Mouse (Mus musculus) c-Kit-negative CD71-positive TER-119-positive erythroid progenitor cells, embryonic 14.5 days (primary cell): ENCODE measurements around the gene Mvb12a.
"Not testable (repeated sequence)": the region's sequence is repeated elsewhere in the genome, so short reads cannot be mapped to it uniquely, and the experiment has no call there.

Experiments
- DNase-seq: peaks from one replicate; pipeline ENCODE4 v3.0.0-alpha.2; 2013; ENCODE audit warnings: low read depth, low spot score

The Mvb12a gene

DNA sequence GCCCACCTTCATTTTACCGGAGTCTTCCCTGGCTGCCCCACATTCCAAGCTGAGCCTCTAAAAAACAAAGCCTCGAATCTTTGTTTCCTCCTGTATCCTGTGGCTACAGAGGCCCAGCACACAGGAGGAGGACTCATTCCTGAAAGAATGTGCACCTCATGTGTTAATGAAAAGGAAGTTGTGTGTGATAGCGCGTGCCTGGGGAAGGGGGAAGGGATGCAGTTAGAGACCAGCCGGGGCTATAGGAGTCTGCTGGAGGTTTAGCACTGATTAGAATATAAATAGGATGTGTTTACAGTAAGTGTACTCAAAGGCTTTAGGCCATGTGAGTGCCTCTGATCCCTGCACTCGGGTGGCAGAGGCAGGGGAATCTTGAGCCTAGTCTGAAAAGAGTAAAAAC lies 16.4 kb upstream of the Mvb12a start:
- no peak for DNase-seq

DNA sequence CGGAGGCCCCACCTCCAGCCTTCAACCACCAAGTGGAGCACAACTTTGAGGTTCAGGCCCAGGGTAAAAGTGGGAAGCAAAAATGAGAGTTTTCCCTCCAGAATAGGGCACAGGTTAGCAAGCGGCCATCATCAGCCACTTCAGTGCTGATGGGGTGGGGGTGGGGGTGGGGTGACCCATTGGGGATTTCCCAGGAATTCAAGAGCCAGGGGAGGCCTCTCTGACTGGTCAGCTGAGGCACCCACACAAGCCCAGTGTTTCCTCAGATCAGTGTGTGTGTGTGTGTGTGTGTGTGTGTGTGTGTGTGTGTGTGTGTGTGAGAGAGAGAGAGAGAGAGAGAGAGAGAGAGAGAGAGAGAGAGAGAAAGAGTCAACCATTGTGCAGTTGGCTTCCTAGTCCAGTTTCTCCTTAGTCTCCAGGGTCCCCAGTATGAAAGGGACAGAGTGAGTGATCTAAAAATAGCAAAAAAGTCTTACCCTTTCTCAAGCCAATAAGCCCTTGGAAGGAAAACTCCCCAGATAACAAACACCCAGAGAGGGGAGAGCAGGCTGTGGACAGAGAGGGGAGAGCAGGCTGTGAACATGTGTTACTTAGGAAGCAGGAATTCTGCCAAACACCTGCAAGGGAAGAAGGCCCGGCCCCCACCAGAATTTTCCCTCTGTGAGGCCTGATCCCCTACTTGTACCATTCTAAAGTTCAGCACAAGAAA lies 15.4 kb upstream of the Mvb12a start:
- no peak for DNase-seq

DNA sequence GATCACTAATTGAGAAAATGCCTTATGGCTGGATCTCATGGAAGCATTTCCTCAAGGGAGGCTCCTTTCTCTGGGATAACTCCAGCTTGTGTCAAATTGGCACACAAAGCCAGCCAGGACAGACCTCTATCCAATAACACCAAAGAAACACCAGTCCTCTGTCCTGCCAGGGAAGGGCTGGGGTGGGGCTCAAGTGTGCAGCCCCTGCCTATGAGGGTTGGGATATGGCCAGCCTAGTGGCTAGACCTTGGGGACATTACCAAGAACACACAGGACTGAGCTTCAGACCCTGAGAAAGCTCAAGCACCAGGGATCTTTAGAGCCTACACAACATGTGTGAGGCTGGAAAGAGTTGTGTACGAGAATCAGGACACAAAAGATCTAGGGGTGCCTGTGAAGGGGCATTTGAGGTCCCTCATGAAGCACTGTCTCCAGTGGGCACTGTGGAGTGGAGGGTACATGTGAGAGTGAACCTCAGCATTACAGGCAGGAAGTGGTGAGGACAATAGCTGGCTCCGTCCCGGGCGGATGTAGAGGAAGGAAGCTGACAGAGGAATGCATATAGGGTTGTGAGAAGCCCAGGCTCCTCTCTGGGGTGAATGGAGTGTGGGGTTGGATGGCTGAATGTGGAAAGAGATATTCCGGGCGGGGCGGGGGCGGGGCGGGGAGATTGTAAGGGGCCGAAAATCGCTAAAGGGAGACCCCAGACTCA lies 14.2 kb upstream of the Mvb12a start:
- no peak for DNase-seq

DNA sequence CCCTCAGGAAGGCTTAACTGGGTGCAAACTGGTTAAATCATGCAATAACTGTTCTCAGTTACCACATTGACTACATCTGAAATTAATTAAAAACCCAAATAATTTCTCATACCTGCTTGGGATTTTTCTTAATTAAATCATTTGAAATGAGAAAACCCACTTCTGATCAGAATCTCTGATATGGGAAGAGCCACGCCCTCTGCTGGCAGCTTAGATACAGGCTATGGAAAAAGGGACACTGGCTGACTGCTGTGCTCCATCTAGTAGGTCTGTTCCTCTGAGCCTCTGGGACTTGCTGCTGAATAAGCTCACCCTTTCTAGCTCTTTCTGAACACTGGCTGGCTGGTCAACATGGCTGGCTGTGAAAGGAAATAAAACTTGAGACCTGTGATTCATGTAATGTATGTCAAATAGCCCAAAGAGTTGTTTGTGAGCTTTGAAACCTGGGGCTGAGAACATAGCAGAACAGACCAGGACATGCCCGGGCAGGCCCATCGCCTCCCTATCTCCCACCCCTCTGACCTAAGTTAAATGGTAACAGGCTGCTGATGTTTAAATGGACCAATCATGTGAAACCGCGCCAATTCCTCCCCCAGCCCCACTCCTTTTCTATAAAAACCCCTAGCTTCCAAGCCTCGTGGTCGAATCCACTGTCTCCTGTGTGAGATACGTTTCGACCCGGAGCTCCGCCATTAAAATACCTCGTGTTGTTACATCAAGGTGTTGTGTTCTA lies 11.8 kb upstream of the Mvb12a start:
- DNase-seq, result not testable (repeated sequence)

DNA sequence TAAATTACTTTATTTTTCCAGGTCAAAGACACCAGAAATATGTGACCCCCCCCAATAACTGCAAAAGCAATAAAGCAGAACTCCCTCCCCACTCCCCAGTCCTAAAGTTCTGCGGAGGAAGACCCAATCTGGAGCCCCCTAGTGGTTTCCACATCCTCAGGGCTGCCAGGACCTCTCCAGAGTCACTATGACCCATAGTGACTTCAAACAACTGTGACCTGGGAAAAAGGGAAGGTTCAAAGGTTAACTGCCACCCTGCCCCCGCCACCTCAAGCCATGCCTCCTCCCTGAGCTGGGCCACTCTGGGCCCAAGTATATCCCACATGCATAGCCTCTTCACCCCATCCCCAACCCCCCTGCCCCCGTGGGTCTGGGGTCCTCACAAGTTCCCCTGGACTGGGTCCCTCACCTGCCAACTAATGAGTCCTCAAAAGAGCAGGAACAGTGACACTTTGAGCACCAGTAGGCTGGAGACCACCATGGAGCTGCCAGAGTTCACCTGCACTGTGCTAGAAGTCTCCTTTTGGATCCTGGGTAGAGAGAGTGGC lies 8.4 kb upstream of the Mvb12a start:
- DNase-seq, result no peak

DNA sequence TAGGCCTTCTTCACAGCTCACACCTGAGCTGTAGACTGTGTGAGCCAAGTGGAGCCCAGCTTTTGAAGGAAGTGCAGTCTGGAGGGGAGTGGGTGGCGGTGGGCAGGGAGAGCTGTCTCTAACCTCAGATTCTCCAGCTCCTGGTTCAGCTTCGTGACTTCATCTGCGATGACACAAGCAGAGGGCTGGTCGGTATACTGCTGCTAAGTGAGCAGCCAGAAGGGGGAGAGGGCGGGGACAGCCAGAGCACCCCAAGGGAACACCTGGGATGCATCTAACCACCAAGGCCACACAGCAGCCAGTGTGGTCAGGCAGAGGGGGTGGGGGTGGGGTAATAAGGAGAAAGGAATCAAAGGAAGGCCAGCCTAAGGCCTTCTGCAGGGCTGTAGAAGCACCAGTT lies 7.1 kb upstream of the Mvb12a start:
- no peak for DNase-seq

DNA sequence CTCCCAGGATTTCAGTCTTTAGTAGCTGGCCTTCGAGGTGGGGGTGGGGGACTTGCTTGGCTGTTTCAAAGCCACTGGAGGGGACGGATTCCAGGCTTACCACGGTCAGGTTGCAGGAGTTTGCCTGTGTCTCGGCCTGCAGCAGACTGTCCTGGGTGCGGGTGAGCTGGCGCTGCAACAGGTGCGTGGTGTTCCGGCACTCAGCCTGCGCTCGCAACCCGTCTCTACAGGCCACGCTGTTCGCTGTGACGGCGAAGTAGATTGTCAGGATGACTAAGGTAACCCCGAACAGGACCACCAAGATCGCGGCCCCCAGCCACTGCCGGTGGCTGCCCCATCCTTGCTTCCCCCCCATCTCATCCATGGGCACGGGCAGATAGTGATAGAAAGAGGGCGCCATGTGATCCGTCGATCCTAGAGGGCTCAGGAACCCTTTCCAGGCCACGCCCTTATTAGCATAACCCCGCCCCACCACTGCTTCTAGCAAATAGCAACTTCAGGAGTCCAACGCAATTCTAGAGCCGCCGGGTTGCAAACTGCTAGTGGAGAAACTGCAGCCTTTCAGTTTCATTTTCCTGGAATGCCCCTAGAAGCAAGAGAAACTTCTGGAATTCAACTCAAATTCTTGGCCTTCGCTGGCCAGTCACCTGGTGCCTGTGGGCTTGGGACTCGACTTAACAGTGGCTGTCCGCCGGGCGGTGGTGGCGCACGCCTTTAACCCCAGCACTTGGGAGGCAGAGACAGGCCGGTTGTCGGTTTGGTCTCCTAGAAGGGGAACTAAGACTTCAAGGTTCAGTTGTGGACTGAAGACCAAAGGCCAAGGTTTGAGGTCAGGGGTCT lies 5.5 kb upstream of the Mvb12a start, which contains the start of gene Bst2:
Gene Bst2 (minus strand): TSS at position 429 of the 840 bp plus-strand sequence.
- peak; percentile 84 for DNase-seq

DNA sequence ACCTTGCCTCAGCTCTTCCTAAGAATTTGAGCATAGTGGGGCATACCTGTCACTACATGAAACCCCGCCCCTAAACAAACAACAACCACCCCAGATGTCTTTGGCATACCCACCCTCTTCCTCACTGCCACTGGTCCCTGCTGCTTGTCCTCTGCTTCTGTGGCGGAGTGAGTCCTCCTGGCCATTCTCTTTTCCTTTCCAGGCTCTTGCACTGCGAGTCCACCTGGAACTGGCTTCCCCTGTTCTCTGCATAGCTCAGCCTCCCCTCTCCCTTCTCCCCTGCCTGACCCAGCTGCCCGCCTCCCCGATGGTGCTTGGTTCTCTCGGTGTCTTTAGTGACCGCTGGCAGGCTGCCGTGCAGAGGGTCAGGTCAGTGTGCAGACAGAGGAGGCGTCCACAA lies 1.0 kb downstream of the Mvb12a start:
- no peak for DNase-seq

DNA sequence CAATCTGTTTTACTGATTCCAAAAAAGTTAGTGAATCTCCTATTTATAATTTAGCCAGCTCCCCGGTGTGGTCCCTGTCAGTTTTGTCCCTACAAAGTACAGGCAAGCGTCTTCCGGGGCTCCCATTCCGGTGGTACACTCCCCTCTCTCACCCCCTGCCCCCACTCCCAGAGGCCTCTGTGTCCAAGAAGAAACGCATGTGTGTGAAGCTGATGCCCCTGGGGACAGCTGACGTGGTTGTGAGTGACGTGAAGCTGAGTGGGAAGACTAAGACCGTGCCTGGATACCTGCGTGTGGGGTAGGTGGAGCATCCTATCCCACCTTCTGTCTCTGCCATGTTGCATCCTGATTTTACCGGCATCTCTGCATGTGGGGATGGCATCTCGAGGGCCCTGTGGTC lies 2.3 kb downstream of the Mvb12a start:
- no peak for DNase-seq

DNA sequence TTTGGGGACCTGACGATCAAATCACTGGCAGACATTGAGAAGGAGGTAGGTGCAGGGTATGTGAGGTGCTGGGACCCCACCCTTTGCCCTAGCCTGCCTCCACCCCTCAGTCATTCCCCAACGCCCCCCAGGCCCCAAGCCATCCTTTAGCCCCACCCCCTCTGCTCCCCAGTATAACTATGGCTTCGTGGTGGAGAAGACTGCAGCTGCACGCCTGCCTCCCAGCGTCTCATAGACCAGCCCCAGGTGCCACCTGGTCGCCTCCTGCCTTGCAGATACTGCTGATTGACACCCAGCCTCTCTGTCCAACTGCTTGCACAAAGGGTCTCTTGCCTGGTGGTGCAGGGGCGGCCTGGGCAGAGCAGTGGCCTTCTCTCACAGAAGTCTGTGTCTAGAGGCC lies 4.9 kb downstream of the Mvb12a start:
- DNase-seq, result no peak

DNA sequence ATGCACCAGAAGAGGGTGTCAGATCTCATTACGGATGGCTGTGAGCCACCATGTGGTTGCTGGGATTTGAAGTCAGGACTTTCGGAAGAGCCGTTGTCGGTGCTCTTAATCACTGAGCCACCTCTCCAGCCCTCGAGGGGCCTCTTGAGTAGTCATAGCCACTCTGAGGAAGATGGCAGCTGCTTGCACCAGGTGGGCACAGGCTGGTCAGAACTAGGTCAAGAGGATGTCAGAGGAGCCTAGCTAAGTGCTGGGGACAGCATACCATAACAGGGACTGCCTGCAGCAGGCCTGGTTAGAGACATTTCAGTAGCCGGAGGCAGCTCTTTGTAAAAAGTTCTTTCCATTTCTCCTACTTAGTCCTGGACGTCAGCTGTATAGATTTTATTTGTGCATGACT lies 8.0 kb downstream of the Mvb12a start:
- DNase-seq, result no peak

DNA sequence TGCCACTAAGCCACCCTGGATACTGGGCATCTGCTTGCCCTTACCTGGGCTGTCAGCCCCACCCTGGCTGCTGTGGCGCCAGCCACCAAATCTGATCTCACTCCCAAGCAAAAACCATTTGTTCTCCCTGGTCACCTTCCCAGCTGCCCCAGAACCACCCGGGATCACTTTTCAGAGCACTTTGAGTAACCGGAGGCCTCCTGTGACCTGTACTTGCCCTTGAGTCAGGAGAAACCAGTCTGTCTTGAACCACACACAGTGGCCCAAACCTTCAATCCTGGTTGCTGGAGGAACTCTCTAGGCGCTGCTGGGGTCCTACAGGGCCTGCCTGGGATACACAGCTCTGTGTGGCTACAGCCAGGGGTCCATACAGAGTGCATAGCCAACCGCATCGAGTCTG lies 10.0 kb downstream of the Mvb12a start:
- no peak for DNase-seq

DNA sequence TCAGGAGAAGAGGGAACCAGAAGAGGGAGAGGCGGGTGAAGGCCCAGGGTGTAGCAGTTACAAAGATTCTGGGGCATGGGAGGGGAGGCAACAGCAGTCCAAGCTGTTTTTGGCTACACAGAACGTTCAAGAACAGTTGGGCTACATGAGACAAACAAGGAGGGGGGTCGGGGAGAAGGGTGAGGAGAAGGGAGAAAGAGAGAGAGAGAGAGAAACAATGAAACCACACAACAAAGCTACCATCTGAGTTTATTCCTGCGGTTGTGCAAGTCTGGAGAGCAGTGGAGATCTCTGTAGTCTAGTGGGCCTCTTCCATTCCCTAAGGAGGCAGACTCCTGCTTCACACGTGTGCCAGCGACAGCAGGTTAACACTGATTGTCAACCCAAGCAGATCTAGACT lies 11.3 kb downstream of the Mvb12a start:
- DNase-seq, result no peak

DNA sequence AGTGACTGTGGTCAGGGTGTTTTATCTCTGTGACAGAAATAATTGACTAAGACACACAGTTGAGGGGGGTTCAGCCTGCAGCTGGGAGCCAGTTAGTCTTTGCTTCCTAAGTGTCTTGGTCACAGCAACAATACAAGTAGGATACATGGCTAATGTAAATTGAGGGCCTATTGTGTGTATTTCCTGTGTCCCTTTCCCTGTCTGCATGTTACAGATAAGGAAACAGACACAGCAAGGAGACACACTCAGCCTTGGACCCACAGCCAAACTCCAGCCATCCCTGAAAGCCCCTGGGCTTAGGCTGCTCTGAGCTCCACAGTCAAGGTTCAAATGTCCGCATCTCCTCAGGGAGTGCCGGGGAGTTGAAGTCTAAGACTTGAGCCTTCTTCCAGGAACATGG lies 11.9 kb downstream of the Mvb12a start:
- no peak for DNase-seq

DNA sequence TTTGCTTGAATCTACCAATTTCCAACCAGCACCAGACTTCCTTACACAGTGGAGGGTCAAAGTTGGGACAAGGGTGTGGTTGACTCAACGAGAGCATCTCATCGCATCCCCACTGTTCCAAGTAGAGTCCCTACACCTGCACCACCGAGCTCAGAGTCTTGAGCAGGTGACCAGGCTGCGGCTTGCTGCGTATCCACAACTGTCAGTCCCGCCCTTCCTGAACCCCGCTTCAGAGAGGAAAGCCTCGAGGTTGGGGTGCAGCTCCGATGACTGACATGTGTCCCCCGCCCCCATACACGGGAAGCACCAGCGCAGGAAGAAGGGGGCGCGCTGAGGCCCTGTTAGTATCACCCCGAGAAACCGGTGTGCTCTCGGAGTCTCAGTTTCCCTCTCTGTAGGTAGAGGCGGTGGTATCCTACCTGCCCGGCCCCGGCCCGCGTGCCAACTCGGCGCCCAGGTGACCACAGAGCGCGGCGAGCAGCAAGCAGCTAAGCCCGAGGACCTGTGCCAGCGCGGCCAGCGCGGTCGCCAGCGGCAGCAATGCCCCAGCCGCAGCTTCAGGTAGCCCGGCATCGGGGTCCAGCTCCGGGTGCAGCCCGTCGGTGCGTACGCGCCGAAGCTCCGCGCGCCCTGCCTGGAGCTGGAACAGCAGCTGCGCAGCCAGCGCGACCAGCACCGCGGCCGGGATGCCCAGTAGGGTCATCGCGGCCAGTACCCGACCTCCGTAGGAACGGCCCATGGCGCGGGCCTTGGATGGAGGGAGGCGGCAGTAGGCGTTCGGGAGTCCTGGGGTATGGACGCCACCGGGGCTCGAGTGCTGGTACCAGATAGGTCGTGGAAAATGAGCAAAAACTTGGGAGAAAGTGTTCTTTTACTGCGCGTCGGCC lies 15.6 kb downstream of the Mvb12a start, which contains the start of gene Tmem221:
Gene Tmem221 (minus strand): TSS at position 801 of the 887 bp plus-strand sequence.
- no peak for DNase-seq

DNA sequence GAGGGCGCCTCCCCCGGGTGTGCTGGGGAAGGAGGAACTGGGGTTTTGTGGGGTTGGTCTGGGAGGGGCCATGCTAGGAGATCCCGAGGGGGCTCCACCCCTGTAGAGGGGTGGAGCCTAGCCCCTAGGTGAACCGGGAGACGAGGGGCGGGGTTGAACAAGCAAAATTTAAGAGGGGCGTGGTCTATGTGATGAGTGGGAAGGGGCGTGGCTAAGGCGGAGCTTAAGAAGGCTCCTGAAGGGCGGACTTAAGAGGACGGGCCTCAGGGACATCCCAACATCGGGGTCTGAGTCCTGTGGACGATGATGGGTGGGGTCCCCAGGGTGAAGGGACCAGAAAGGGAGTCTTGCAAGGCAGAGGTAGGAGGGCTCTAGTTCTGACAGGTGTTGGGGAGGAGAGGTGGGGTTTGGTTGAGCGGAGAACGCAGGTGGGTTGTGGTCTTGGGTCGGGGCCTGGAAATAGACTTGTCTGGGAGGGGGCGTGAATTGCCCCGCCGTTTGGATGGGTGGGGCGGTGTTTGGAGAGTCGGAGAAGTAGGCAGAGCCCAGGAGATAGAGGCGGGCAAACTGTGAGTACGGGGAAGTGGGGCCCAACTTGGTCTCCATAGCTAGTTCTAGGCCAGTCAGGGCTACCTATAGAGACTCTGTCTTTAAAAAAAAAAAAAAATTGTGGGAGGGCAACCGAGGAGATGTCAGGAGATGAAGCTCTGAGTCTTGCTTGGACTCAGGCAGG lies 16.4 kb downstream of the Mvb12a start:
- DNase-seq, result peak; percentile 63

DNA sequence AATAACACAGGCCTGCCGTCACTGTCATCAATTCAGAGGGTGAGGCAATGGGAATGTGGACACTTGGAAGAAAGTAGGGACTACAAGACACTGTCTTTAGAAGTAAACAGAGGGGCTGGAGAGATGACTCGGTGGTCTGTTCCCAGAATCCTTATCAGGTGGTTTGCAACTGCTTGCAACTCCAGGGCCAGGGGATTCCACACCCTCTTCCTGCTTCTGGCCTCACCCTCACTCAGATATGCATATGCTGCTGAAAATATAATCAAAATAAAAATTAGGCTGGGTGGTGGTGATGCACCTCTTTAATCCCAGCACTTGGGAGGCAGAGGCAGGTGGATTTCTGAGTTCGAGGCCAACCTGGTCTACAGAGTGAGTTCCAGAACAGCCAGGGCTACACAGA lies 17.3 kb downstream of the Mvb12a start:
- DNase-seq, result no peak

DNA sequence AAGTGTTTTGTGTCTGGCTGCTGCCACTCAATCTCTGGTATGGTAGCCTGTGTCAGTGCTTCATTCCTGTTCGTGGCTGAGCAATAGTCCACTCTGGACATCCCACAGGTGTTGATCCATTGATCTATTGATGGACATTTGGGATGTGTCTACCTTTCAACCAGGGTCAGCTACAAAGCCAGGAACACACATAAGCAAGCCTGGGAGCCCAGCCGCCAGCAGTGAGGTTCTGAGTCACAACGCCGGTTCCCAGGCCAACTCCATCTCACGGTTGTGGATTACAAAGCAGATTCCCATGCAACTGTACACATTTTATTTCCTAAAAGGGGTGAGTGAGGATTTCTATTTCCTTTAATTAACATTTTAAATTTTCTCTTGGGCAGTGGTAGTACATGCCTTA lies 18.0 kb downstream of the Mvb12a start:
- DNase-seq, result no peak

DNA sequence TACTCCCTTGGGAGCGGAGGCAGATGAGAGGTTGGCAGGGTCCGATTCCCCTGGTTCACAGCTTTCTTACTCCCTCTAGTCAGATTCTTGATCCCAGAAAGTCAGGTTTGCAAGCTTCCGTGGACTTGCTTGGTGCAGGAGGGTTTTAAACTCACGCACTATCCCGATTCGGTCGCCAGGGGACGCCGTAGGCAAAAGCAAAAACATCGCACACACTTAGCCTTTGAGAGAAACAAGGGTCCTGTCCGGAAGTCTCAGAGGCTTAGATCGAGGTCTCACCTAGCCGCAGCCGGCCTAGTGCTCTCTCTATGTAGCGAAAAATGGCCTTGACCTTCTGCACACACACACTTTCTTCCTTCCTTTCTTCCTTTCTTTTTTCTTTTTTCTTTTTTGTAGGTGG lies 18.7 kb downstream of the Mvb12a start:
- DNase-seq, result no peak

DNA sequence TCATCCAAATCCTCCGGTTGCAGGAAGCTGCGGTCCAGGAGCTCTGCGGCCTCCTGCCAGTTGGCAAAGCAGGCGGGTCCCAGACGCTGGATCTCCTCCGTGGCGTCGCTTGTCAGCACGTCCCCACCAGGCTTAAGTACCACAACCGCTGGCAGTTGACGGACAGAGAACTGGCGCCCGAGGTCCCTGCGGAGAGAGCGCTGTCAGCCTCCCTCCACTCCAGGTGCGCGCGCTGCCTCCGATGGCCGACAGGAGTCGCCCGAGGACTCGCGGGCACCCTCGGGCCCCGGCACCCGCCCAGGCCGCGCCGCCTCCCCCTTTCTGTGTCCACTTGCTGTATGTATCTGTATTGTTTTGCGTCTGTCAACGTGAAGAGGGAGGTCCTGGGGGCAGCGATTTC lies 20.0 kb downstream of the Mvb12a start:
- no peak for DNase-seq
